Mouse (Mus musculus): ENCODE results near the gene Stard13. TPM values are rescaled to one million over a fixed set of nuclear protein-coding genes. Genes with fewer than 3 reads are reported as not detected.

Stard13 gene
- total RNA-seq, 2 experiments from 2014 or later: 8.9 to 14.4 TPM

DNA sequence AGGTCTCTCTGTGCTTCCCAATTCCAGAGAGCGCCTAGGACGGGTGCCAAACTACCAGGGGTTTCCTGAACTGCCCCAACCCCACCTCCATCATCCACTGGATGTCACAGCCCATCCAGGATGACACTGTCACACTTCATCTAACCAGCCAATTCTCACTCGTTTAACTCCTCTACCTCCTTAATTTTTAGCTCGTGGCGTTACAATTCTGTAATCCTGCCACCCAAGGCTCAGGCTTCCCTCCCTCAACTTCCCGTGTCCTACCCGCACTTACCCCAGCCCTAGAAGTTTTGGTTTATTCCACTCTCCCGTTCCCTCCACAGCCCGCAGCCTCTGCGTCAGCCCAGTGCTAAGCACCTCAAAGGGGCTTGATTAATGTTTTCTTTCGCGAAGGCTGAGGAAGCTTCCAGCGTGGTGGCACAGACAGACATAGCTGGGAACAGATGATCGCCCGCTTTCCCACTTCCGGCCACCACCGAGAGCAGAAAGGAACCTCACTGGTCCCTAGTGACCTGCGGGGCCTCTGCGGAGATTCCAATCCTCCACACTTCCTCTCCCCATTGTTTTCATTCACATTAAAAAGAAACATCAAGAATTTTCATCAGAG, 125.2 kb downstream of the Stard13 start:
- no peak for DNase-seq (ENCODE audit: low spot score in 2 of 2)

GRCm38 (mm10) chr5:151106841-151107240, 126.8 kb downstream of the Stard13 start:
- no peak for DNase-seq (ENCODE audit: low spot score in 2 of 2)

DNA sequence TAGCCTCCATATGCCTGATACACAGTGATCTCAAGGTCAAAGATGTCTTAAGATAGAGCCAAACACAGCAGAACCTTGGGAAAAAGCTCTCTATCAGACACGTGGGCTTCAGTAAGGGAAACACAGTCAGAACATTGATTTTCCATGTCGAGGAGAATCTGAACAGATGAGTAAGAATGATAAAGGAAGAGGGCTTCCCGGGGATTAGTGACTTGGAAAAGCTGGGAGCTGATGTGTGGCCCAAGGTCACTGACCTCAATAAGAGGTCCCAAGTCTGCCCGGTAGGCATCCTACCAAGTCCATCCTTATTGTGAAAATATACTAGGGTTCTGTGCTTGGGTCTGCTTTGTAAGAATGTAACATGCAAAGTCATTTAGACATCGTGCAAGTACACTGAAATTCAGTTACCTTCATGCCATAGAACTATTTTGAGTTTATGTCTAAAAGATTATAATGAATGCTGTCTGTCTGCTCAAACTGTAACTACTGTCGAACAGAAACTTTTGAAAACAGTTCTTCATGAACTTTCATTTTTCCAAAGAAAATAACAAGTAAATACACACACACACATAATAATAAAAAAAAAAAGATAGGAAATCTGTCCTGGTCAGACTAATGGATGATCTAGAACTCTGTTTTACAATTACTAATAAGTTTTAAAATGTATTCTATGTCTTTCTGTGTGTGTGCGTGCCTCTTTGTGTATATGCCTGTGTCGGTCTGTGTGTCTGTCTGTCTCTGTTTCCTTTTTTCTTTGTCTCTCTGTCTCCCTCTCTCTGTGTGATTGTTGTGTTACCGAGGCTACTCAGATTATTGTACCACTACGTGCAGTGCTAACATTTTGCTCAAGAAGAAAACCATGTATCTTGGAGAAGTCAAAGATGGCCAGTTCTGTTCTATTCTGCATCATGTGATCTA, 128.3 kb downstream of the Stard13 start:
- DNase-seq (ENCODE audit: low spot score in 2 of 2): no peak

- no peak for DNase-seq (ENCODE audit: low spot score in 2 of 2)
Measured at GRCm38 (mm10) chr5:151104354-151105053, 129.1 kb downstream of the Stard13 start.

DNA sequence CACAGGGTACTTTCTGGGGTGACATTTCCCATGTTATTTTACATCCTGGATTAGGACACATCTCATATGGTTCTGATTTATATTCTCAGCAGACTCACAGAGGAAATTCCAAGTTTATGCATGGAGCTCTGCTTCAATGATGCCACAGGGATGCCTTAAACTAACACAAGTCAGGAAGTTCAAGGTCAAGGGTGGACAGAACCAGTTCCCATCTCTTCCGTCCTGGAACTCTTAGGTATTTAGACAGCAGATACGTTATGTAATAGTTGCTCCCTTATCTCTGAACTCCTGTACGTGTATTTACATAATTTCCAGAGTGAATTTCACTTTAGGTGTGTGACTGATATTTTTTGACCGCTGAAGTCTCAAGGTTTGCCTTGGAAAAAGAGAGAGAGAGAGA, 130.4 kb downstream of the Stard13 start:
- no peak for DNase-seq (ENCODE audit: low spot score in 2 of 2)

DNA sequence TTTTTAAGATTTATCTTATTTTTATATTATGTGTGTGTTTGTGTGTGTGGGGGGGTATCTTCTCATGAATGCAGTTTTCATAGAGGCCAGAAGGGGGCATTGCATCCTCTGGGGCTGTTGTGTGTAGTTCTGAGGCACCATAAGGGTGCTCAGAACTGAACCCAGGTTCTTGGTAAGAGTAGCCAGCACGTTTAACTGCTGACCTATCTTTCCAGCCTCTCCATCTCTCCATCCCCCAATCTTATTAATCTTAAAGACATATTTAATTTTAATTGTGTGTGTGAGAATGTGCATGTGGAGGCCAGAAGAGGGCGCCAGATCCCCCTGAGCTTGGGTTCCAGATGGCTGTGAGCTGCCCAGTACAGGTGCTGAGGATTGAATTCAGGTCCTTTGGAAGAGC, 131.4 kb downstream of the Stard13 start:
- no peak for DNase-seq (ENCODE audit: low spot score in 2 of 2)

DNA sequence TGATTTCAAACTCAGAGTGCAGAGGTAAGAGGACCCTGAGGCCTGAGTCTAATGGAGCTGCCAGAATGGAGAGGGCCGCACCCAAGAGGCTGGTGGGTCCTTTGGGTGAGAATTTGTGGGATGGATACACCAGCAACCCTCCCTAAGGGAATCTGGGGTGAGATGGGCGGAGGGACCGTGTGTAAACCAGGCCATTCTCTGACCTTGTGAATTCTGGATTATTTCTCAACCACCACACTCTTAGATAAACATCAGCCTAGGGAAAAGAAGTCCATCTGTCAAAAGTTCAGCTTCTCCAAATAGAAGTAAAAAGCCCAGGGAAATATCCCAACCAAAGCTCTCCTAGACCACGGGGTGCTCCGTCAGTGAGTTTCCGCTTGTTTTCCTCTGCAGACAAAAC, 137.6 kb downstream of the Stard13 start:
- no peak for DNase-seq (ENCODE audit: low spot score in 2 of 2)

GRCm38 (mm10) chr5:151092886-151093665, 140.6 kb downstream of the Stard13 start:
- no peak for DNase-seq (ENCODE audit: low spot score in 2 of 2)

GRCm38 (mm10) chr5:151090996-151091395, 142.6 kb downstream of the Stard13 start:
- DNase-seq (ENCODE audit: low spot score in 2 of 2): no peak

- no peak for DNase-seq (ENCODE audit: low spot score in 2 of 2)
Measured at GRCm38 (mm10) chr5:151089201-151089600, 144.4 kb downstream of the Stard13 start.

- no peak for DNase-seq (ENCODE audit: low spot score in 2 of 2)
Measured at GRCm38 (mm10) chr5:151086425-151087202, 147.0 kb downstream of the Stard13 start.

DNA sequence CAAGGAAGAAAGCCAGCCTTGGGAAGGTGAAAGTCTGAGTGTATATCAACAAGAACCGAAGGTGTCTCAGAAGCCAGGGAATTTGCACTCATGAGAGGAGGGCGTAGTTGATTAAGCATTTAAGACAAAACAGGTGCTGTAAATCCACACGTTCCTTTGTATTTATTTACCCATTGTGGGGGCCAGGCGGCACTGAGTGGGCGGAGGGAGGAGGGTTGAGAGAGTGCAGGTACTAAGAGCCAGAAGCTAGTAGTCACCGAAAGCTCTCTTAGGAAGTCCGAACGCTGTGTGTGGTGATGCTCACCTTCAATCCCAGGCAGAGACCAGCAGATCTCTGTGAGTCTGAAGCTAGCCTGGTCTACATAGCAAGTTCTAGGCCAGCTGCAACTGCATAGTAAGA, 147.9 kb downstream of the Stard13 start:
- no peak for DNase-seq (ENCODE audit: low spot score in 2 of 2)

DNA sequence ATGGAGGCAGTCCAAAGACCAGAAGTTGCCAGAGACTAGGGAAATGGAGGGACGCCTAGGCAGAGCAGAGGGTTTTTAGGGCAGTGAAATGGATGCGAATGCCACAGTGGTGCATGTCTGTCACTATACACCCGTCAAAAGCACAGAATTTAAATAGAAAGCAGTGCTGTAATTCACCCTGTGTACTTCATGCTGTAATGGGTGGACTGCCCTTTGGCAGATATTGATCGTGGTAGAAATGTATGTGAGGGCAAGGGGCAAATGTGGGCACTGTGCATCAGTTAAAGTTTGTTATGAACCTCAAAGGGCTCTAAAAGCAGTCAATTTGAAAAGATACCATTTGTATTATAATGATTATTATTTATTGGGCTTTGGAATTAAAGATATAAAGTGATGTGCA, 153.4 kb downstream of the Stard13 start:
- no peak for DNase-seq (ENCODE audit: low spot score in 2 of 2)

DNA sequence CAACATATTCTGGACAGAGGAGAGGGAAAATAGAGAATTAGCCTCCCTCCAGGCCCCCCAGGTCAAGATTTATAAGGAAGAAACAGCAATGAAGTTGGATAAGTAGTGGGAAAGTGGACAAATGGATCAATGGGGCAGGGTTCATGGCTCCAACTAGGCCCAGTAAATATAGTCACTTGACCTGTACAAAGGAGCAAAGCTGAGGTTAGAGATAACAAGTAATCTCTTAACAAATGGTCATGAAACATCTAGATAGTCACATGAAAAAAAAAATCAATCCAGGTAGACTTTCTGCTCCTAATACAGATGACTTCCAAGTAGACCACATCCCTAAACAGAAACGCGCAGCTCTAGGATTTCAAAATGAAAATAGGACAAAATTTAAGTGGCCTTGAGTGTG, 155.7 kb downstream of the Stard13 start:
- no peak for DNase-seq (ENCODE audit: low spot score in 2 of 2)

- DNase-seq (ENCODE audit: low spot score in 2 of 2): no peak
Measured at GRCm38 (mm10) chr5:151076917-151077316, 156.7 kb downstream of the Stard13 start.

- no peak for DNase-seq (ENCODE audit: low spot score in 2 of 2)
Measured at GRCm38 (mm10) chr5:151074282-151074681, 159.4 kb downstream of the Stard13 start.

DNA sequence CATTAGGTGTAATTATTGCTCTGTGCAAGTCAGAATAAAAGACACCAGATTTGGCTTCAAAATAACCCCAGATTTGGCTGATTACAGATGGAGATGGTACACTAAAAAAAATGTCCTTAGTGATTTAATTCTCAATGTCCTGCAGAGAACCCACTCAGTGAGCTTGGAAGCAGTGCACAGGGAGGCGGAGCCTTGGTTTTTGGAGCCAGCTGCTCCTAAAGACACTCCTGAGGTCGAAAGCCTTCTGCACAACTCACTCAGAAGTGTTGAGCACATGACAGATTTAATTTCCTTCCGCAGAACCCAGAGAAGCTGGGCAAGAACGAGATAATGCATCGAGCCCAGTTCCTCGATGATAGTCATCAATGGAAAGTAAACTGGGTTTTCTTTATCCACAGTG, 162.2 kb downstream of the Stard13 start:
- no peak for DNase-seq (ENCODE audit: low spot score in 2 of 2)

DNA sequence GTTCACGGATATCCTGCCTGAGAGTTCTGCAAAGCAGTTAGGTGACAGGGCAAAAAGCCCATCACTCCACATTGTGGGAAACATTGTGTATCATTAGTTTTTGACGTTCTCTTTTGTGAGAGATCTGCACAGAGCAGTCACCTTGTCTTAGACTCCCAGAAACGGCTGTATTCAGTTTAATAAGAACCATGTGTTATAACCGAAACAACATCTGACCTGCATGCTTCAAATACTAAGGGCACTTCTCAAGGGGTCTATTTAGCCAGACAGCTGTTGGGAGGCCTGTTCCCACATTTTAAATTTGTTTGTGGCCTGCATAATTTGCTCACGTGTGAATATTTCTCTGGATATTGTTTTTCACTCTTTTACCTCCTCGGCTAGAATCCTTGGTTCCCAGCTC, 162.7 kb downstream of the Stard13 start:
- DNase-seq (ENCODE audit: low spot score in 2 of 2): no peak

GRCm38 (mm10) chr5:151069569-151069968, 164.1 kb downstream of the Stard13 start:
- no peak for DNase-seq (ENCODE audit: low spot score in 2 of 2)

- no peak for DNase-seq (ENCODE audit: low spot score in 2 of 2)
Measured at GRCm38 (mm10) chr5:151066016-151066415, 167.6 kb downstream of the Stard13 start.

Measured in adrenal gland, adult 18-20 months (tissue).